Mouse (Mus musculus) E14TG2a.4 (cell line): Measurements from ENCODE around the gene Cks2.
"Not testable (repeated sequence)": the region's sequence is repeated elsewhere in the genome, so short reads cannot be mapped to it uniquely, and the experiment has no call there.

ENCODE experiments used
- H3K27me3 ChIP-seq: 2 replicates; pipeline ENCODE4 v1.6.1; 2014; ENCODE audit warnings: low read length, control low read depth; ENCODE audit not compliant: insufficient read depth
- H3K36me3 ChIP-seq: 2 replicates; pipeline ENCODE4 v1.6.1; 2014; ENCODE audit warnings: low read length, control low read depth; ENCODE audit not compliant: insufficient read depth
- H3K4me1 ChIP-seq: replicated peaks from 2 replicates; pipeline ENCODE4 v1.6.1; 2014; ENCODE audit warnings: low read depth, low read length, control low read depth
- H3K4me3 ChIP-seq: replicated peaks from 2 replicates; pipeline ENCODE4 v1.5.1; 2014; ENCODE audit warnings: mild to moderate bottlenecking, low read length
- H3K9me3 ChIP-seq: 2 replicates; pipeline ENCODE4 v1.6.1; 2014; ENCODE audit warnings: low read length, control low read depth
- CTCF ChIP-seq: conservative IDR thresholded peaks from 2 replicates; pipeline ENCODE4 v1.5.1; 2014; ENCODE audit warnings: low read length
- NANOG ChIP-seq: IDR thresholded peaks from 2 replicates; pipeline ENCODE4 v1.6.1; 2014; ENCODE audit warnings: borderline replicate concordance, low read length, mixed read lengths
- POU5F1 ChIP-seq: IDR thresholded peaks from 2 replicates; pipeline ENCODE4 v1.6.1; 2014; ENCODE audit warnings: low read length, borderline replicate concordance

The Cks2 gene

GRCm38 (mm10) chr13:51628273-51628848 lies 16.7 kb upstream of the Cks2 start:
- TF ChIP-seq POU5F1 (no peak), NANOG (no peak), CTCF (no peak)
- no peaks in the 10 kb centered on the region for H3K27me3 ChIP-seq

GRCm38 (mm10) chr13:51631354-51631992 lies 13.6 kb upstream of the Cks2 start:
- no peaks in the 10 kb centered on the region for H3K36me3 ChIP-seq
- no peaks in the 10 kb centered on the region for H3K27me3 ChIP-seq
- H3K4me3 ChIP-seq, result peak overlapping the region; percentile 3
- H3K4me1 ChIP-seq, result peaks cover 41% of the 10 kb centered on the region
- TF ChIP-seq CTCF, result no peak
- TF ChIP-seq NANOG, result peak; percentile 17; the same call in 1 of the 2 replicates
- no peaks in the 10 kb centered on the region for H3K9me3 ChIP-seq

More at GRCm38 (mm10) chr13:51628273-51628848, 16.7 kb upstream of the Cks2 start:
- Histone ChIP-seq H3K4me1 (peaks cover 54% of the 10 kb centered on the region), H3K4me3 (no peak overlapping the region), H3K9me3 (no peaks in the 10 kb centered on the region), H3K36me3 (no peaks in the 10 kb centered on the region)

- H3K9me3 ChIP-seq, result no peaks in the 10 kb centered on the region
- TF ChIP-seq NANOG (no peak), CTCF (no peak), POU5F1 (no peak)
These were observed 12.3 kb upstream of the Cks2 start for GRCm38 (mm10) chr13:51632560-51633218.

DNA sequence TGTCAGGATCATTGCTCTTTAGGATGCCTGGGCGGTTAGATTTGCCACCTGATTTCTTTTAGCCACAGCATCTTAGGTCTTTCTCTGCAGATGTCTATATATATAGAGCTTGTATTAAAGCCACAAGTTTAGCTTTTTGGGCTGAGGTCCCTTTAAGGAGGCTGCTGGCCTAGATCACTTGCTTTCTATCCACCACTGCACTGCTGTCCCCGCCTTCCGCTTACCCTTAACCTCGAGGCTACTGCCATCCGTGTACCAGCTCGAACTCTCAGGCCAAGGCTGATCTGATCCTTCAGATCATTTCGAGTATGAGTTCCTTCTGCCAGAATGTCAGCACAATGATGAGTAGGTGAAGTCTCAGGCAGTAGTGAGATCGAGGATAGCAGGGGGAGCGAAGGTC lies 9.6 kb upstream of the Cks2 start:
- not testable (repeated sequence) for H3K36me3 ChIP-seq, H3K27me3 ChIP-seq, H3K9me3 ChIP-seq, H3K4me3 ChIP-seq
- H3K4me1 ChIP-seq, result peaks cover 27% of the 10 kb centered on the region

More at GRCm38 (mm10) chr13:51632560-51633218, 12.3 kb upstream of the Cks2 start:
- H3K27me3 ChIP-seq, result no peaks in the 10 kb centered on the region
- no peak overlapping the region for H3K4me3 ChIP-seq
- peaks cover 41% of the 10 kb centered on the region for H3K4me1 ChIP-seq
- no peaks in the 10 kb centered on the region for H3K36me3 ChIP-seq

GRCm38 (mm10) chr13:51638958-51639357 lies 6.1 kb upstream of the Cks2 start:
- Histone ChIP-seq H3K36me3 (no peaks in the 10 kb centered on the region), H3K27me3 (no peaks in the 10 kb centered on the region), H3K9me3 (no peaks in the 10 kb centered on the region), H3K4me1 (peaks cover 19% of the 10 kb centered on the region), H3K4me3 (no peak overlapping the region)
- peak; percentile 43 for TF ChIP-seq CTCF
- TF ChIP-seq NANOG, result no peak
- TF ChIP-seq POU5F1, result no peak

DNA sequence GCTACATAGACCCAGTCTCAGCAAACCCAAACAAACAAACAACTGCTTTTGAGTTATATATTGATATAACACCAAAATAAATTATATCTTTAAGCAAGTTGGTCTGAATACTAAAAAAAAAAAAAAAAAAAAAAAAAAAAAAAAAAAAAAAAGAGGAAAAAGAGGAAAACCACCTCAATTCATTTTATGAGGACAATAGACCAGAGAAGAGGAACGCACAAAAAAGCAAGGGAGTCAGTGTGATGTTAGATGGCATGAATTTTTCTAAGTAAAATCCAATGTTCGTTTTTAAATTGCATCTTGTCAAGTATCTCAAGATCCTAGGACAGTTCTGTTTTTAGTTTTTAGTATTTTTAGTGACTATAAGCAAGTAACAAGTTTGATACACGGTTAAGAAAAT lies 3.6 kb upstream of the Cks2 start:
- Histone ChIP-seq H3K4me3 (no peak overlapping the region), H3K4me1 (peaks cover 23% of the 10 kb centered on the region), H3K36me3 (peaks cover under 1% of the 10 kb centered on the region; the same call in 1 of the 2 replicates), H3K9me3 (no peaks in the 10 kb centered on the region), H3K27me3 (no peaks in the 10 kb centered on the region)
- TF ChIP-seq POU5F1 (no peak), NANOG (no peak), CTCF (no peak)

- peaks cover 30% of the 10 kb centered on the region for H3K4me1 ChIP-seq
- TF ChIP-seq CTCF (no peak), POU5F1 (no peak), NANOG (no peak)
- H3K4me3 ChIP-seq, result no peak overlapping the region
- no peaks in the 10 kb centered on the region for H3K9me3 ChIP-seq
- H3K36me3 ChIP-seq, result peaks cover 9% of the 10 kb centered on the region
- H3K27me3 ChIP-seq, result no peaks in the 10 kb centered on the region
These were observed 2.8 kb upstream of the Cks2 start for GRCm38 (mm10) chr13:51642171-51642778.

DNA sequence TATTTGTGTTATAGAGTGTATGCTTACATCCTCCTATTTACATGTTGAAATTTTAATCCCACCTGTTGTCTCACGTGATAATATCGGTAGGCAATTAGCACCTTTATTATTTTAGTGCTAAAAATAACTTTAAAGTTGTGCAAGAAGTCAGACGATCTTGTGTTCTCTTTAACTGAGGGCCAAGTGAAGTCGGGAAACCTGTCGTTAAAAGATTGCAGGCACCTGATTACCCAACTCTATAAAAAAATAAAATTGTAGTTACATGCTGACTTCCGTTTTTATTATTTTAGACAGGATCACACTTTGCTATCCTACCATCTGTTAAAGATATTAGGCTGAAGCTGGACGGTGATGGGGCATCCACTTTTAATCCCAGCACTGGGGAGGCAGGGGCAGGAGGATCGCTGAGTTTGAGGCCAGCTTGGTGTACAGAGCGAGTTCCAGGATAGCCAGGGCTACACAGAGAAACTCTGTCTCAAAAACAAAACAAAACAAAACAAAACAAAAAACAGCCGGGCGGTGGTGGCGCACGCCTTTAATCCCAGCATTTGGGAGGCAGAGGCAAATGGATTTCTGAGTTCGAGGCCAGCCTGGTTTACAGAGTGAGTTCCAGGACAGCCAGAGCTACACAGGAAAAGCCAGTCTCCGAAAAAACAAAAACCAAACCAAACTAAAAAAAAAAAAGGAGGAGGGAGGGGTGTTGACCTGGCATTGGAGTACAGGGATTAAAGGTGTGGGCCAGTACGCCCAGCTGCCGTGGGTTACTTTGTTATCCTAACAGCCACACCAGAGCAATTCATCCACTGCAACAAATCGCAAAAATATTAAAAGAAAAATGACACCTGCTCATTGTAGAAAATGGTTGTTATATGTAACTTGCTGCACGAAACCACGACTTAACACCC lies 856 bp upstream of the Cks2 start:
- no peaks in the 10 kb centered on the region for H3K27me3 ChIP-seq
- no peaks in the 10 kb centered on the region for H3K9me3 ChIP-seq
- peaks cover 27% of the 10 kb centered on the region for H3K36me3 ChIP-seq
- peaks cover 48% of the 10 kb centered on the region for H3K4me1 ChIP-seq
- TF ChIP-seq NANOG (no peak), POU5F1 (no peak), CTCF (no peak)
- peak overlapping the region; percentile 99 for H3K4me3 ChIP-seq
